Mouse (Mus musculus) inflammation-experienced regulatory T-cells, adult 6 months (primary cell): ENCODE measurements around the gene Foxi3. TPM values are rescaled to one million over a fixed set of nuclear protein-coding genes. Genes with fewer than 3 reads are reported as not detected.

ENCODE experiments used
- ATAC-seq: one replicate; pipeline ENCODE4 v1.8.0; 2017
- polyA plus RNA-seq, 3 experiments: library from polyadenylated mRNA; unstranded; fragments of 100-300 nt; shearing (Covaris generic); gene quantifications; one replicate each; pipeline ENCODE4 v1.2.1; 2017

Gene Foxi3
- polyA plus RNA-seq, 3 experiments from 2014 or later: not detected

GRCm38 (mm10) chr6:70996123-70996723, 39.9 kb downstream of the Foxi3 start:
- no peak for ATAC-seq

GRCm38 (mm10) chr6:71002656-71003055, 46.3 kb downstream of the Foxi3 start:
- ATAC-seq: no peak

GRCm38 (mm10) chr6:71004161-71004560, 47.8 kb downstream of the Foxi3 start:
- no peak for ATAC-seq

Other genes with a start within 250 kb of the Foxi3 start
- gene Rpia, start 164.3 kb upstream of the Foxi3 start, polyA plus RNA-seq: 10 to 100 TPM in 1 of 3 experiments, 1 to 10 TPM in 2; 4.9 to 11.5 (median 6.1) TPM
- 1 to 10 TPM; 3.3 to 3.9 (median 3.3) TPM for gene Eif2ak3, start 112.0 kb upstream of the Foxi3 start, polyA plus RNA-seq
- gene Tex37, start 37.6 kb upstream of the Foxi3 start, polyA plus RNA-seq: not detected
- 1 to 10 TPM in 2 of 3 experiments, under 1 TPM in 1; 0.97 to 2.7 (median 2.1) TPM for gene Thnsl2, start 187.9 kb downstream of the Foxi3 start, polyA plus RNA-seq
- not detected for gene Fabp1, start 243.3 kb downstream of the Foxi3 start, polyA plus RNA-seq